Mouse (Mus musculus): ENCODE measurements around the gene Alk. TPM values are rescaled to one million over a fixed set of nuclear protein-coding genes. Genes with fewer than 3 reads are reported as not detected.

Alk gene
- total RNA-seq, 2 experiments from 2014 or later, result not detected

DNA sequence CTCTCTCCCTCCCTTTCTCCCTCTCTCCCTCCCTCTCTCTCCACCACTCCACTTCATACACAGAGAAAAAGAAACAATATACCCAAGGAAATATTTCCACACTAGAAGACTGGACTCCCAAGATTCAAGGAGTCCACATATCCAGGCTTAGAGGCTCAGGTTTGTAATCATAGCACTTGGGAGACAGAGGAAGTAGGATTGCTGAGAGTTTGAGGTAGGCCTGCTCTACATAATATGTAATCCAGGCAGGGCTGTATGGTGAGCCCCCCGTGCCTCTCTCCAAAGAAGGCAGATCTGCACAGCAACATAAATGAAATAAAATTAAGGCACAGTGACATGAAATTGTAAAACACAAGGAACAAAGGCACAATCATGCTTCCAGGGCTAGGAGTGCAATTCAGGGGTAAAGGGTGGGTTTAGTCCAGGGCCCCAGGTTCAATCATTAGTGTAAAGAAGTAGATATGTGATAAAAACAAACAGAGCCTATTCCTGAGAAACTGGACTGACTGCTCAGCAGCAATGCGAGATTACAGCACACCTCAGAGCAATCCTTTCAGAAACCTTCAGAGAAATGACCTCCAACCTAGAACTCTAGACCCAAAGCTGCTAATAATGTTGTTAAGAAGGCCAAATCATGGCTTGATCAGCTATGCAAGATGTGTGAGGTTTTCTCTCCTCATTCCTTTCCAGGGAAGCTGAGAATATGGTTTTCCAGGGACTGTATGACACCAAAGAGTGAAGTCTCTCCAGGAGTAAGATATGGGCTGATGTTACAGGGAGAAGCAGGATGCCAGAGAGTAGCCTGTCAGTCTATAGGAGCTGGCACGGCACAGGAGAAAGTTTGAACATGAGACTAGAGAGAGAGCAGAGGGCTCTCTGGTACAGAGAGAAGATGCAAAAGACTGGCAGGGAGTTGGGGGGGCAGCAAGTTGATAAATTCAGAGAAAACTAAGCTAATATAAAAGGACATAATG lies 158.9 kb downstream of the Alk start:
- no peak for ATAC-seq (replicated peaks; ENCODE audit: low FRiP score, low TSS enrichment, poor library complexity, severe bottlenecking)

- ATAC-seq (replicated peaks; ENCODE audit: low FRiP score, low TSS enrichment, poor library complexity, severe bottlenecking), result no peak
Measured at GRCm38 (mm10) chr17:72417451-72417850, 187.0 kb downstream of the Alk start.

DNA sequence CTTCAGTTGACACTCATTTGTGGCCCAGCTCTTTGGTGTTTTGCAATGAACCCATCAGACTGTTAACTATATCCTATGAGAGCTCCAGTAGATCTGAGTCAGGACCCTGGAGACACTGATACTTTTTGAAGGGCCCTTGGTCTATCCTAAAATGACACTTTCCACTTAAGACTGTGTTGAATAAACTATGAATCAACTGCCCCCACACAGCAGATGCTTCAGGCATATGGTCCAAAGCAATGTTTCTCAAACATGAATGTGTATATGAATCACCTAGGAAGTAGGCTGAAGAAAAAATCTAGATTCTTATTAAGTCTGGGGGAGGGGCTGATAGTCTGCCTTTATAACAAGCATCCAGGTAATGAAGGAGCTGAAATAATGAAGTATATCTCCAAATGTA lies 189.8 kb downstream of the Alk start:
- ATAC-seq (replicated peaks; ENCODE audit: low FRiP score, low TSS enrichment, poor library complexity, severe bottlenecking), result no peak

DNA sequence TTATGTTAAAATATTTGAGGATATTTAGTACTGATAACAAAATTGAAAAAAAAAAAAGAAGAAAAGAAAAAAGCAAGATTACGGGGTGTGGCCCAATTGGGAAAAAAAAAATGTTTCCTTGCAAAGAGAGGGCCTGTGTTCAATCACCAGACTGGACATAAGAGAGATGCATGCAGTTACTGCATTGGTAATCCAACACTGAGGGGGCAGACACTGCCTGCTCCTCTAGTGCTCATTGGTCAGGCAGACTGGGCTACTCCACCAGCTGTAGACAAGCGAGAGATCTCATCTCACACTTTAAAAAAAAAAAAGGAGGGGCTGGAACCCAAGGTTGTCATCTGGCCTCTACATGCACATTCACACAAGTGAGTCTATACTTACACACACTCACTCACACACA lies 199.6 kb downstream of the Alk start:
- ATAC-seq (replicated peaks; ENCODE audit: low FRiP score, low TSS enrichment, poor library complexity, severe bottlenecking), result no peak

DNA sequence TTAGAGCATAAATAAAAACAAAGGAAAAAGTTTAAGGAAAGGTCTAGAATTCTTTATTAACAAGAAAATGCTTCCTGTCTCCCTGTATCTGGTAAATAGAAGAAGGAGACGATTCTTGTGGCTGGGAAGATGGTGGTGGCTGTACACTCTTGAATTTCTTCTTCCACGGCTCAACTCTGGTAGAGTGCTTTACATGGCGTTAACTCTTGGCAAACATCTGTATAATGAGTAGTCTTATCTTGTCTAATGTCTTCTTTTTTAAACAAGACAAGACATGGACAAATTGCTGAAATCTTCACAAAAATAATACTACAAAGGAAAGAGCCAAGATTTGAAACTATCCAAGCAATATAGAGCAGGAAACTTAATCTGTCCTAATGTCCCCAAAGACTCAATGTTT lies 202.6 kb downstream of the Alk start:
- ATAC-seq (replicated peaks; ENCODE audit: low FRiP score, low TSS enrichment, poor library complexity, severe bottlenecking), result no peak

GRCm38 (mm10) chr17:72401349-72401748 lies 203.1 kb downstream of the Alk start:
- no peak for ATAC-seq (replicated peaks; ENCODE audit: low FRiP score, low TSS enrichment, poor library complexity, severe bottlenecking)

DNA sequence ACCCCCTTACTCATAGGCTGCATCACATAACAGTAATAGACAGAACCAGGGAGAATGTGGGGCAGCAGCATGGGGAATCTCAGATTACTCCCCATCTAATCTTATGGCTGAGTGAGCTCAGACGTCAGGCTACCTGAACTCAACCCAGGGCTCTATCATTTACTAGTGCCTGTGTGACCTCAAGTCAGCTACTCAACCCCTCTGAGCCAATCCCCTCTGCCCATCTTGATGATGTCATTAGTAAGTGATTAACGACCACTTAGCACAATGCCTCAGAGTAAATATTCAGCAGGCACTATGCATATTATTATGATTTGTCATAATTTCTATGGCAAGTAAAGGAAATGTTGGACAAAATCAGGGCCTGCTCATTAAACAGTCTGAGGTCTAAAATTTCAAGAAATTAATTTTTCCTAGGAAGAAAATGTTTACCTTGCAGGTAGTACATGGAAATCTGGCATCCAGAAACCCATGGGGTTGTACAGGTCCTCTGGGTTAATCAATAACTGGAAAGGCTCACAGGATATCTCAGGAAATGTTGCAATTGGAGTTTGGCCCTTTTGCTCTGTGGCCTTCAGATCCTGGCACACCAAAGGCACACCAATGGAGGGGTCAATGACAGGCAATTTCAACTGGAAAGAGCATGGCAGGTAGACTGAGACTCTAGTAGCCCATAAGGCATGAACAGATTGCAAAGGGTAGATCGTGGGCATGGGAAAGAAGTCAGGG lies 204.9 kb downstream of the Alk start:
- no peak for ATAC-seq (replicated peaks; ENCODE audit: low FRiP score, low TSS enrichment, poor library complexity, severe bottlenecking)

GRCm38 (mm10) chr17:72395956-72396355 lies 208.5 kb downstream of the Alk start:
- ATAC-seq (replicated peaks; ENCODE audit: low FRiP score, low TSS enrichment, poor library complexity, severe bottlenecking), result no peak

- ATAC-seq (replicated peaks; ENCODE audit: low FRiP score, low TSS enrichment, poor library complexity, severe bottlenecking), result no peak
Measured at GRCm38 (mm10) chr17:72368991-72369390, 235.4 kb downstream of the Alk start.

GRCm38 (mm10) chr17:72362811-72363496 lies 241.5 kb downstream of the Alk start:
- ATAC-seq (replicated peaks; ENCODE audit: low FRiP score, low TSS enrichment, poor library complexity, severe bottlenecking), result no peak

DNA sequence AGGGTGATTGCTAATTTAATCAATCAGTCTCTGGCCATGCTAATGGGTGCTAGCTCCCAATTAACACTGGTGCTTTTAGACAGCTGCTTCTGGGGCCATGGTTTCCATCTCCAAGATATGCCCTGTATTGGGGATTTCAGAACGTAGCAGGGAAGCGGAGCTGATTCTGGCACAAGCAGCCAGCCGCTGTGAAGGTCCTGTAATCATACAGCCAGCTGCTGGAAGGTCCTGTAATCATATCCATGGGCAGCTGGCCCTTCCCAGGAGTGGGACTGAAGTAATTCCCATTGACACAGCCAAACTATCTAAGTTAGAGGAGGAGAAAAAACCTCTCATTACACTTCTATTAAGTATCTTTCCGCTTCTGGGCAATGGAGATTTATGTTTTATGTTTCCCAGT lies 242.5 kb downstream of the Alk start:
- no peak for ATAC-seq (replicated peaks; ENCODE audit: low FRiP score, low TSS enrichment, poor library complexity, severe bottlenecking)

GRCm38 (mm10) chr17:72356759-72357302 lies 247.6 kb downstream of the Alk start:
- no peak for ATAC-seq (replicated peaks; ENCODE audit: low FRiP score, low TSS enrichment, poor library complexity, severe bottlenecking)

GRCm38 (mm10) chr17:72339437-72339836 lies 265.0 kb downstream of the Alk start:
- ATAC-seq (replicated peaks; ENCODE audit: low FRiP score, low TSS enrichment, poor library complexity, severe bottlenecking), result no peak

- no peak for ATAC-seq (replicated peaks; ENCODE audit: low FRiP score, low TSS enrichment, poor library complexity, severe bottlenecking)
Measured at GRCm38 (mm10) chr17:72332909-72333308, 271.5 kb downstream of the Alk start.

DNA sequence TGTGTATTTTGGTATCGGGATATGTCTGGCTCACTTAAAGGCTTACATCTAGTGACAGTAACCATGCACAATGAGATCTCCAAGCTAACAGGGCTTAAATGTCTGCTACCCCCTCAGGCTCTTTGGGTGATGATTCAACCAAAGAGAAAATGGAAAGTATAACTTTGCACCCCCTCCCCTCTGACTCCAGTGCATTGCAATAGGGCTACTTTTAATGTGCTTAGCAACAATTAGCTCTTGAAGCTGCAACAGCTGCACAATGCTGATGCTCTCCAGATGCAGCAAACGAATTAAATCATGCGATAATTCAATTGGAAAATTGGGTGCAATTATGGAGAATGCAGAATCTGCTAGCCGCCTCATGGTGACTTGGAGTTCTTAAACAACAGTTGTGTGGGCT lies 278.5 kb downstream of the Alk start:
- no peak for ATAC-seq (replicated peaks; ENCODE audit: low FRiP score, low TSS enrichment, poor library complexity, severe bottlenecking)

DNA sequence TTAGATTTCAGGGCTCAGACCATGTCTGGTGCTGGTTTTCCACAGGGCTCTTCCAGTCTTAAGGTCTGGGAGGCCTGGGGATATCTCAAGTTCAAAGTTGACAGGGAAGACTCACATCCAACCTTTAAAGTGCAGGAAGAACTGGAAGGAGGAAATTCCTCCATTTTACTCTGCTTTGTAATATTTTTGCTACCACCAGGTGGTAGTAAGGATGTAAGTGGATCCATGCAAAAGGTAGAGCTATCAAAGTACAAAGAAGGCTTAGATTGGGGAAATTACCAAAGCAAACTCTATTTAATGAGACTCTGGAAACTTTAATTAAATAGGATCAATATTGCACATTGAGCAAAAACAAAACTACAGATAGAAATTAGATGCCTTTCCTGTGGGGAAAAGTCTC lies 284.9 kb downstream of the Alk start:
- no peak for ATAC-seq (replicated peaks; ENCODE audit: low FRiP score, low TSS enrichment, poor library complexity, severe bottlenecking)

DNA sequence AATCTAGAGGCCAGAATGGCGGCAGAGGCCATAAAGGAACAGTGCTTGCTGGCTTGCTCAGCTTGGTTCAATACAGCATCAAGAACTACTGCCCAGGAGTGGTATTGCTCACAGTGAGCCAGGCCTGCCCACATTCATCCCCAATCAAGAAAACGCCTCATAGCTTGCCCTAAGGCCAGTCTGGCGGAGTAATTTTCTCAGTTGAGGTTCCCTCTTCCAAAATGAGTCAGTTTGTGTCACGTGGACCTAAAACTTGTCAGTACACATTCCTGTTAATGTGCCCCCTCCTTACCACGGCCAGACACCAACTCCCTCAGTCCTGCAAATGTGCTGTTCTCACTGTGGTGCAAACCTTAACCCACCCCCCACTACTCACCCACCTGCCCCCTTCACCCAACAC lies 304.8 kb downstream of the Alk start:
- no peak for ATAC-seq (replicated peaks; ENCODE audit: low FRiP score, low TSS enrichment, poor library complexity, severe bottlenecking)

DNA sequence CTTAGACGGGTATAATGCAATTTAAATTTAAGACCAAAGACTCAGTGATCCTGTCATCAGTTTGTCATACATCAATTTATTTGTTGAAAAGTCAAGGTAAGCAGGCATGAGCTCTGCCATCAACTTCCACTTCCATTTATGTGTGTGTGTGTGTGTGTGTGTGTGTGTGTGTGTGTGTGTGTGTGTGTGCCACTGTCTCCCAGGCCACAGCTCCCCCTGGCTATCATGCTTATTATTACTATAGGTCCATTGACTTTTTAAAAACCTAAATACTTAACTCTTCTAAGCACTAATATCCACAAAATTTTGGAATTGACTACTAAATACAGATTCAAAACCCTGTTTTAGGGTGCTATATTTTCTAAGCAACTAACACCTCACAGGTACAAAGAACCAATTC lies 308.1 kb downstream of the Alk start:
- ATAC-seq (replicated peaks; ENCODE audit: low FRiP score, low TSS enrichment, poor library complexity, severe bottlenecking), result no peak

- no peak for ATAC-seq (replicated peaks; ENCODE audit: low FRiP score, low TSS enrichment, poor library complexity, severe bottlenecking)
Measured at GRCm38 (mm10) chr17:72293267-72293580, 311.2 kb downstream of the Alk start.
